Mouse (Mus musculus): ENCODE measurements around the gene Elp1. TPM values are rescaled to one million over a fixed set of nuclear protein-coding genes. Genes with fewer than 3 reads are reported as not detected.

Elp1 gene
- total RNA-seq, 1 experiment: 75.7 TPM

DNA sequence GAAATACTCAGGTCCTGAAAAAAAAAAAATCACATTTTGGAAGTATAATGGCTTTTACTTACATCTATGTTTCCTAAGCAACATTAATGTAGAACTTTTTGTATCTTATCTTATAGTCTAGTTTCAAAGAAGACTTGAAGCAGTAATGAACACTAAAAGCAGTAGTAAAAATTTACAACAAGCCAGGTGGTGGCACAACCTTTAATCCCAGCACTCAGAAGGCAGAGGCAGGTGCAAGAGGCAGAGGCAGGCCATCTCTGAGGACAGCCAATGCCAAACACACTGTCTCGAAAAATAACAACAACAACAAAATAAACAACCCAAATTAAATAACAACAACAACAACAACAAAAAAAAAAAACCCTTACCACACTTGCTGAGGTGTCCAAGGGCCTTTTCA is 31.1 kb downstream of the Elp1 start:
- Histone ChIP-seq H3K27ac (ENCODE audit: insufficient read depth, low read depth, low read length, poor library complexity, severe bottlenecking) (no peak overlapping the region), H3K9ac (ENCODE audit: insufficient read depth, low read depth, low read length, poor library complexity, severe bottlenecking) (no peak overlapping the region), H3K9me3 (ENCODE audit: control insufficient read depth, insufficient read depth, low read depth, low read length) (no peaks in the 10 kb centered on the region), H3K4me3 (ENCODE audit: insufficient read depth in 1 of 2, low read depth in 1 of 2, low read length in 2 of 2, poor library complexity in 1 of 2, severe bottlenecking in 1 of 2) (no peak overlapping the region), H3K4me1 (ENCODE audit: control insufficient read depth in 2 of 2, insufficient read depth in 2 of 2, low read length in 2 of 2, poor library complexity in 1 of 2) (no peaks in the 10 kb centered on the region), H3K36me3 (ENCODE audit: control insufficient read depth, insufficient read depth, low read length, poor library complexity, severe bottlenecking) (peaks cover 61% of the 10 kb centered on the region)
- no peak for DNase-seq (ENCODE audit: low read depth, low spot score)
- in situ Hi-C loops (cut with MboI; ENCODE audit: low sequenced_read_pairs in 2 of 2, unreplicated experiment in 2 of 2): no loop called here
- no peak for TF ChIP-seq ZNF384 (IDR thresholded peaks at IDR 0.05; ENCODE audit: low read depth, low read length)
- TF ChIP-seq ZC3H11A (IDR thresholded peaks at IDR 0.05; ENCODE audit: borderline replicate concordance, low read depth, low read length): no peak
- no peak for TF ChIP-seq CHD2 (IDR thresholded peaks at IDR 0.05; ENCODE audit: low read depth, low read length)
- TF ChIP-seq HCFC1 (IDR thresholded peaks at IDR 0.05; ENCODE audit: borderline replicate concordance, insufficient read depth, low read length): no peak
- TF ChIP-seq MAFK (IDR thresholded peaks at IDR 0.05; ENCODE audit: insufficient read depth, low read depth, low read length): no peak

DNA sequence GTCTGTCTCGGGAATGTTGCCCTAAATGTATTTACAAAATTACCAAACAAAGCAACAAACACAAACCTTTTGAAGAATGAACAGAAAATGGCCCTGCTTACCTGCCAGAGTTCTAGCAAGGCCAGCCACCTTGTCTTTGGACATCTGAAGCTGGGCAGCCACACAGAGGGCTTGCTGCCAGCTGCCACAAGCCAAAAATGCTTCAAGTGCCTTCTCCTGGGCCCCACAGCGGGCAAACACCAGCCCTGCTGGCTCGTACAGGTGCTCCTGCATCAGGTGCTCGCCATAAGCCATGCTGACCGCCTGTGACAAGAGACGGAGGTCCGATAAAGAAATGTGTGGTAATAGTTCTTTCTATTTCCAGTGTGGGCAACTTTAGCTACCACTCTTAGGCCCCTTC is 33.2 kb downstream of the Elp1 start:
- no peak overlapping the region for H3K4me3 ChIP-seq (ENCODE audit: insufficient read depth in 1 of 2, low read depth in 1 of 2, low read length in 2 of 2, poor library complexity in 1 of 2, severe bottlenecking in 1 of 2)
- H3K27ac ChIP-seq (ENCODE audit: insufficient read depth, low read depth, low read length, poor library complexity, severe bottlenecking): no peak overlapping the region
- no peak for DNase-seq (ENCODE audit: low read depth, low spot score)
- TF ChIP-seq MAFK (IDR thresholded peaks at IDR 0.05; ENCODE audit: insufficient read depth, low read depth, low read length) (no peak), ZNF384 (IDR thresholded peaks at IDR 0.05; ENCODE audit: low read depth, low read length) (no peak), ZC3H11A (IDR thresholded peaks at IDR 0.05; ENCODE audit: borderline replicate concordance, low read depth, low read length) (no peak), HCFC1 (IDR thresholded peaks at IDR 0.05; ENCODE audit: borderline replicate concordance, insufficient read depth, low read length) (no peak), CHD2 (IDR thresholded peaks at IDR 0.05; ENCODE audit: low read depth, low read length) (no peak)
- H3K4me1 ChIP-seq (ENCODE audit: control insufficient read depth in 2 of 2, insufficient read depth in 2 of 2, low read length in 2 of 2, poor library complexity in 1 of 2): no peaks in the 10 kb centered on the region
- in situ Hi-C loops (cut with MboI; ENCODE audit: low sequenced_read_pairs in 2 of 2, unreplicated experiment in 2 of 2): no loop called here
- H3K9me3 ChIP-seq (ENCODE audit: control insufficient read depth, insufficient read depth, low read depth, low read length): no peaks in the 10 kb centered on the region
- peaks cover 55% of the 10 kb centered on the region for H3K36me3 ChIP-seq (ENCODE audit: control insufficient read depth, insufficient read depth, low read length, poor library complexity, severe bottlenecking)
- no peak overlapping the region for H3K9ac ChIP-seq (ENCODE audit: insufficient read depth, low read depth, low read length, poor library complexity, severe bottlenecking)

DNA sequence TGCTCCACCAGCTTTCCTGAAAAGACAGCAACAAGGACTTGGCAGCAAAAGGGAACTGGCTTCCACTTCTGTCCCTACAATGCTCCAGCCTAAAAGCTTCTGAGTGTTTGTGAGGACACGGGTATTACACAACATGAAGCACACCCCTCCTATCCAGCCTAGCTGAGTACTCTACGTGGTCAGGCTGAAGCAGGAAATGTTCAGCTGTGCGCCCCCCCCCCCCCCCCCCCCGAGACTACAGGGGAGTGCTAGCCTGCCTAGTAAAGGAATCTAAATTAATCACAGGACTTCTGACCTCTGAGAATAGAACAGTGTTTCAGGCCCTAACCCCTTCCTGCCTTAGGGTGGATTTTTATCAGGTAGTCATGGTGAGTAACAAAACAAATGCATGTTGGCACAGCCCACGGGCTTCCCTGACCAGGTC is 34.3 kb downstream of the Elp1 start:
- in situ Hi-C loops (cut with MboI; ENCODE audit: low sequenced_read_pairs in 2 of 2, unreplicated experiment in 2 of 2): no loop called here
- no peaks in the 10 kb centered on the region for H3K9me3 ChIP-seq (ENCODE audit: control insufficient read depth, insufficient read depth, low read depth, low read length)
- H3K9ac ChIP-seq (ENCODE audit: insufficient read depth, low read depth, low read length, poor library complexity, severe bottlenecking): no peak overlapping the region
- no peak overlapping the region for H3K27ac ChIP-seq (ENCODE audit: insufficient read depth, low read depth, low read length, poor library complexity, severe bottlenecking)
- no peak overlapping the region for H3K4me3 ChIP-seq (ENCODE audit: insufficient read depth in 1 of 2, low read depth in 1 of 2, low read length in 2 of 2, poor library complexity in 1 of 2, severe bottlenecking in 1 of 2)
- TF ChIP-seq MAFK (IDR thresholded peaks at IDR 0.05; ENCODE audit: insufficient read depth, low read depth, low read length): no peak
- no peak for TF ChIP-seq HCFC1 (IDR thresholded peaks at IDR 0.05; ENCODE audit: borderline replicate concordance, insufficient read depth, low read length)
- TF ChIP-seq ZC3H11A (IDR thresholded peaks at IDR 0.05; ENCODE audit: borderline replicate concordance, low read depth, low read length): no peak
- TF ChIP-seq CHD2 (IDR thresholded peaks at IDR 0.05; ENCODE audit: low read depth, low read length): no peak
- no peak for TF ChIP-seq ZNF384 (IDR thresholded peaks at IDR 0.05; ENCODE audit: low read depth, low read length)
- peaks cover 49% of the 10 kb centered on the region for H3K36me3 ChIP-seq (ENCODE audit: control insufficient read depth, insufficient read depth, low read length, poor library complexity, severe bottlenecking)
- DNase-seq (ENCODE audit: low read depth, low spot score): no peak
- no peaks in the 10 kb centered on the region for H3K4me1 ChIP-seq (ENCODE audit: control insufficient read depth in 2 of 2, insufficient read depth in 2 of 2, low read length in 2 of 2, poor library complexity in 1 of 2)

DNA sequence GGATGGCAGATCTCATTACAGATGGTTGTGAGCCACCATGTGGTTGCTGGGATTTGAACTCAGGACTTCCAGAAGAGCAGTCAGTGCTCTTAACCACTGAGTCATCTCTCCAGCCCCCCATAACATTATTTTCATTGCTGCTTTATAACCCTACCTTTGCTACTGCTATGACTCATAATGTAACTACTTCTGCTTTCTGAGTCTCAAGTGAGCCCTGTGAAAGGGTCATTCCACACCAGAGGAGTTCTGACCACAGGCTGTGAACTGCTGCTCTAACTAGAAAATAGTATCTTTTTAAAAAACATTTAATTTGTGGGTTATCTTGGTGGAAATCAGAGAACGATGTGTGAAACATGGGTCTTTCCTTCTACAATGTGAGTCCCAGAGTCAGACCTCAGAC is 44.4 kb downstream of the Elp1 start:
- Histone ChIP-seq H3K4me3 (ENCODE audit: insufficient read depth in 1 of 2, low read depth in 1 of 2, low read length in 2 of 2, poor library complexity in 1 of 2, severe bottlenecking in 1 of 2) (no peak overlapping the region), H3K36me3 (ENCODE audit: control insufficient read depth, insufficient read depth, low read length, poor library complexity, severe bottlenecking) (peaks cover 48% of the 10 kb centered on the region), H3K4me1 (ENCODE audit: control insufficient read depth in 2 of 2, insufficient read depth in 2 of 2, low read length in 2 of 2, poor library complexity in 1 of 2) (no peaks in the 10 kb centered on the region), H3K9ac (ENCODE audit: insufficient read depth, low read depth, low read length, poor library complexity, severe bottlenecking) (no peak overlapping the region), H3K9me3 (ENCODE audit: control insufficient read depth, insufficient read depth, low read depth, low read length) (no peaks in the 10 kb centered on the region), H3K27ac (ENCODE audit: insufficient read depth, low read depth, low read length, poor library complexity, severe bottlenecking) (no peak overlapping the region)
- DNase-seq (ENCODE audit: low read depth, low spot score): no peak
- no peak for TF ChIP-seq ZC3H11A (IDR thresholded peaks at IDR 0.05; ENCODE audit: borderline replicate concordance, low read depth, low read length)
- no peak for TF ChIP-seq HCFC1 (IDR thresholded peaks at IDR 0.05; ENCODE audit: borderline replicate concordance, insufficient read depth, low read length)
- TF ChIP-seq ZNF384 (IDR thresholded peaks at IDR 0.05; ENCODE audit: low read depth, low read length): no peak
- no peak for TF ChIP-seq MAFK (IDR thresholded peaks at IDR 0.05; ENCODE audit: insufficient read depth, low read depth, low read length)
- no peak for TF ChIP-seq CHD2 (IDR thresholded peaks at IDR 0.05; ENCODE audit: low read depth, low read length)
- in situ Hi-C loops (cut with MboI; ENCODE audit: low sequenced_read_pairs in 2 of 2, unreplicated experiment in 2 of 2): no loop called here
